Mouse (Mus musculus) small intestine, adult 2 months (tissue): Measurements from ENCODE around the gene Lmx1a.

Experiments used
- CTCF ChIP-seq: fragments of 200-500 bp; IDR thresholded peaks from 2 replicates; pipeline ENCODE4 v1.5.1; 2012; ENCODE audit warnings: low read depth, mild to moderate bottlenecking, control low read depth, inconsistent platforms, low read length, moderate library complexity, mixed read lengths; ENCODE audit not compliant: insufficient replicate concordance, insufficient read length; ENCODE audit errors: extremely low read depth
- POLR2A ChIP-seq: fragments of 200-500 bp; IDR thresholded peaks from 2 replicates; pipeline ENCODE4 v1.6.1; 2012; ENCODE audit warnings: low read depth, mild to moderate bottlenecking, control low read depth, inconsistent platforms, low read length, moderate library complexity

DNA sequence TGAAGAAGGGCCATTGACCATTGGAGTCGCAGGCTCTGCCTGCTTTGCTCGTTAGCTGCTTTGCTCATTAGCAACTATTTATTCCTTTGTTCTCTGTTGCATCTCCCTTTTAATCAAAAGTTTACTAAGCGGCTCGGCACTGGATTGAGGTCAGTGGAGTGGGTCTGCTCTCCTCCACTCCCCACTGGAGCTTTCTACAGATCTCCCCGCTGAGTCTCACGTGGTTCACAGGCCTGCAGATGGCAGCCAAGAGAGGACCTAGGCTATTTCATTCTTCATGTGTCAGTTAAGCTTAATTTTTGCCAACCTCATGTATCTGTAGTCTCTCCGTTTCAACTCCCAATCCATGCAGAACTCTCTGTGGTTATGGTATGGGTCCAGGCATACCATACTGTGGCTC lies 16.5 kb downstream of the Lmx1a start:
- TF ChIP-seq CTCF = no peak
- no peak for TF ChIP-seq POLR2A
